Mouse (Mus musculus) liver, embryonic 14.5 days (tissue): ENCODE measurements around the gene Mrrf. TPM values are rescaled to one million over a fixed set of nuclear protein-coding genes. Genes with fewer than 3 reads are reported as not detected.
"Not testable (repeated sequence)": the region's sequence is repeated elsewhere in the genome, so short reads cannot be mapped to it uniquely, and the experiment has no call there.

Source experiments
- ATAC-seq: fragments of 200-750 bp; cut with Nextera tagmentation; 2 replicates; pipeline ENCODE4 v1.8.0; 2017; ENCODE audit warnings: moderate number of reproducible peaks, mild to moderate bottlenecking, moderate library complexity; ENCODE audit not compliant: insufficient read depth
- DNase-seq, 3 experiments: peaks; one replicate each; pipeline ENCODE4 v3.0.0-alpha.2; 2012 to 2013; ENCODE audit warnings: low read depth in 3 of 3, low spot score in 3 of 3
- H3K27ac ChIP-seq: fragments of 300-500 bp; sonication (generic); 2 replicates; pipeline ENCODE4 v1.5.1; 2014; ENCODE audit warnings: moderate library complexity, mild to moderate bottlenecking, control low read depth, inconsistent platforms
- H3K27me3 ChIP-seq: fragments of 300-500 bp; sonication (generic); 2 replicates; pipeline ENCODE4 v1.6.1; 2014; ENCODE audit warnings: mild to moderate bottlenecking, low read length, moderate library complexity; ENCODE audit not compliant: control insufficient read depth, insufficient read depth
- H3K36me3 ChIP-seq: fragments of 300-500 bp; sonication (generic); replicated peaks from 2 replicates; pipeline ENCODE4 v1.6.1; 2014; ENCODE audit warnings: low read depth; ENCODE audit not compliant: control insufficient read depth, insufficient read depth
- H3K4me1 ChIP-seq, 2 experiments: fragments of 200-500 bp in 1 of 2; fragments of 300-500 bp in 1 of 2; sonication (generic) in 1 of 2; replicated peaks; 2 replicates each; pipeline ENCODE4 v1.6.1; 2012 to 2014; ENCODE audit warnings: antibody characterized with exemption in 1 of 2, inconsistent platforms in 1 of 2, low read length in 1 of 2; ENCODE audit not compliant: control insufficient read depth in 2 of 2, insufficient read depth in 2 of 2
- H3K4me2 ChIP-seq: fragments of 300-500 bp; sonication (generic); 2 replicates; pipeline ENCODE4 v1.6.1; 2014; ENCODE audit warnings: low read depth, mild to moderate bottlenecking, control low read depth, moderate library complexity
- H3K4me3 ChIP-seq, 2 experiments: fragments of 200-500 bp in 1 of 2; fragments of 300-500 bp in 1 of 2; sonication (generic) in 1 of 2; 2 replicates each; pipeline ENCODE4 v1.5.1; 2012 to 2014; ENCODE audit warnings: low read depth in 2 of 2, low read length in 2 of 2, mild to moderate bottlenecking in 2 of 2, control low read depth in 1 of 2, inconsistent platforms in 1 of 2, moderate library complexity in 1 of 2; ENCODE audit not compliant: insufficient read depth in 1 of 2
- H3K9ac ChIP-seq: fragments of 300-500 bp; sonication (generic); replicated peaks from 2 replicates; pipeline ENCODE4 v1.6.1; 2014; ENCODE audit warnings: mild to moderate bottlenecking, control low read depth, moderate library complexity
- H3K9me3 ChIP-seq: fragments of 300-500 bp; sonication (generic); 2 replicates; pipeline ENCODE4 v1.6.1; 2016; ENCODE audit warnings: low read length, mixed read lengths; ENCODE audit not compliant: control insufficient read depth
- CTCF ChIP-seq: IDR thresholded peaks from 2 replicates; pipeline ENCODE4 v1.5.1; 2016; ENCODE audit warnings: antibody characterized with exemption, low read depth, control low read depth
- EP300 ChIP-seq: IDR thresholded peaks from 2 replicates; pipeline ENCODE4 v1.6.1; 2016; ENCODE audit warnings: antibody characterized with exemption, low read depth
- WGBS: fragments of 180-500 bp; shearing (Covaris S2); extraction: QIAGEN DNeasy Blood & Tissue Kit; methylation state at CpG from one replicate; pipeline ENCODE4 v1.1.7; 2014; ENCODE audit not compliant: insufficient replicate concordance; 5-methylcytosine and 5-hydroxymethylcytosine counted together
- polyA plus RNA-seq, 2 experiments: library from polyadenylated mRNA; depleted of rRNA in 1 of 2; stranded (reverse) in 1 of 2; unstranded in 1 of 2; fragments of >200 nt; fragmentation: Nextera tagmentation in 1 of 2; extraction: Ambion mirVana in 1 of 2; gene quantifications; 2 replicates each; pipeline versions ENCODE4 v1.2.1 to v1.2.3; 2012 to 2014

Gene Mrrf
- polyA plus RNA-seq, 2 experiments = 9.1 to 17.8 TPM

GRCm38 (mm10) chr2:36129051-36129450, 7.1 kb upstream of the Mrrf start:
- H3K27me3 ChIP-seq = no peaks in the 10 kb centered on the region
- no peak for ATAC-seq
- H3K9me3 ChIP-seq = no peaks in the 10 kb centered on the region
- no peak overlapping the region for H3K27ac ChIP-seq
- 79% methylated on average over 3 of the region's 3 CpGs for WGBS
- no peak overlapping the region for H3K9ac ChIP-seq
- H3K36me3 ChIP-seq = peaks cover 52% of the 10 kb centered on the region
- H3K4me3 ChIP-seq = no peak overlapping the region
- TF ChIP-seq EP300 (no peak), CTCF (no peak)
- no peak for DNase-seq
- no peaks in the 10 kb centered on the region for H3K4me1 ChIP-seq
- no peak overlapping the region for H3K4me2 ChIP-seq

DNA sequence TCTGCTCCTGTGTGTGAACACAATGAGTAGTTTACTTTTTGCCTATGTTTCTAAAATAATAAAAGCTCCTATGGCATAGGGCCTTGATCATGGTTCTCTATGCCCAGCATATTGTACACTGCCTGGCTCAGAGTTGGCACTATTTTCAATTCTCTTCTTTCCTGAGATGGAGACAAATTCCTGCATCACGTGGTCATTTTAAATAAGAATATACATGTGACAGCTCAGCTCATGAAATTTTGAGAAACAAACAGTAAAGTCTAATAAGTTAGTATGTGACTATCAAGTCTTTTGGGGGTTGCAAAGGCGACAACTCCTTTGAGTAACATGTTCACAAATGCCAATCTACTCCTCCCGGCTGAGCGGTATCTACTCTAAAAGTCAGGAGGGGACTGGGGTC, 302 bp upstream of the Mrrf start:
- DNase-seq (peak in 1 of 3 experiments; percentile 9), ATAC-seq (no peak)
- WGBS = 0% methylated on average over 4 of the region's 4 CpGs
- Histone ChIP-seq H3K9me3 (no peaks in the 10 kb centered on the region), H3K9ac (peak overlapping the region; percentile 81), H3K27me3 (no peaks in the 10 kb centered on the region), H3K36me3 (peaks cover 30% of the 10 kb centered on the region), H3K4me3 (peak overlapping the region; percentile 78 to 85), H3K4me2 (peak overlapping the region; percentile 81), H3K27ac (peak overlapping the region; percentile 51), H3K4me1 (peaks cover 0 to 17% of the 10 kb centered on the region in 2 experiments)
- TF ChIP-seq CTCF (no peak), EP300 (no peak)

- Histone ChIP-seq H3K4me3 (no peak overlapping the region), H3K9ac (no peak overlapping the region), H3K36me3 (peaks cover 5% of the 10 kb centered on the region; the same call in 1 of the 2 replicates), H3K27ac (no peak overlapping the region), H3K4me2 (no peak overlapping the region), H3K9me3 (no peaks in the 10 kb centered on the region), H3K27me3 (no peaks in the 10 kb centered on the region), H3K4me1 (peaks cover 0 to 17% of the 10 kb centered on the region in 2 experiments)
- DNase-seq (no peak), ATAC-seq (no peak)
- no peak for TF ChIP-seq CTCF
- no peak for TF ChIP-seq EP300
- 64% methylated on average over 2 of the region's 2 CpGs for WGBS
Measured at GRCm38 (mm10) chr2:36139096-36139495, 2.9 kb downstream of the Mrrf start.

DNA sequence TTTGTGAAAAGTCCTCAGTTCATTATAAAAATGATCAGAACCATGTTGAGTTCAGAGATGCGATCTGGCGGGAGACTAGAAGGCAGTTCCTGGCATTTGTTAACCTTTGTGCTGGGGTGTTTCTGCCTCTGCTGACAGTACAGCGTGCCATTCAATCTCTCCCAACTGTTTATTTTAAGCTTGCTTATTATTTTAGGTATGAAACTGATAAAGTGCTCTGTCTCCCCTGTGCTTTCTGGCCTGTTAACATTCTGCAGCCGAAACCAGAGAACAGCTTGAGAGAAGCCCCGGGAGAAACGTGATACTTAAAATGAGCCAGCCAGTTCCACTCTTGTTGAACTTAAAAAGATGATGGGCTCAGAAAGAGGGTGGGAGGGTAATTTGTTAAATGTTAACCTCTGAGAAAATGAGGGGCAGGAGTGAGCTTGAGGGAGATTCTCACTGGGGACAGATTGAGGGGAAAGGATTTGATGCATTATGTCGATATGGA, 12.7 kb downstream of the Mrrf start:
- WGBS = 83% methylated on average over 7 of the region's 7 CpGs
- Histone ChIP-seq H3K27ac (no peak overlapping the region), H3K4me3 (no peak overlapping the region), H3K27me3 (no peaks in the 10 kb centered on the region), H3K36me3 (no peaks in the 10 kb centered on the region; the same call in 1 of the 2 replicates), H3K9ac (no peak overlapping the region), H3K4me1 (no peaks in the 10 kb centered on the region), H3K9me3 (no peaks in the 10 kb centered on the region), H3K4me2 (no peak overlapping the region)
- no peak for DNase-seq
- TF ChIP-seq EP300 (no peak), CTCF (no peak)
- no peak for ATAC-seq

DNA sequence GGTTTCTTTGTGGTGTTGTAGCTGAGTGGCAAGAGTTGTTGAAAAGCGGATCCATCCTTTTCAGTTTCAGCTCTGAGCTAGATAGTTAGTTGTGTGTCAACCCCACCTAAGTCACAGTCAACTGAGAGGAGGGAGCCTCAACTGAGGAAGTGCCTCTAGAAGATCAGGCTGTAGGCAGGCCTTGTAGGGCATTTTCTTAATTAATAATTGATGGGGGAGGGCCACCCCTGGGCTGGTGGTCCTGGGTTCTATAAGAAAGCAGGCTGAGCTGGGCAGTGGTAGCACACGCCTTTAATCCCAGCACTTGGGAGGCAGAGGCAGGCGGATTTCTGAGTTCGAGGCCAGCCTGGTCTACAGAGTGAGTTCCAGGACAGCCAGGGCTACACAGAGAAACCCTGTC, 16.2 kb downstream of the Mrrf start:
- not testable (repeated sequence) for H3K4me3 ChIP-seq, DNase-seq, H3K9ac ChIP-seq, H3K9me3 ChIP-seq, H3K4me1 ChIP-seq, H3K27me3 ChIP-seq, H3K4me2 ChIP-seq, H3K36me3 ChIP-seq, ATAC-seq, H3K27ac ChIP-seq
- WGBS = 86% methylated on average over 4 of the region's 4 CpGs
